Mouse (Mus musculus): Measurements from ENCODE around the gene Gja4.

GRCm38 (mm10) chr4:127319613-127320012, 5.8 kb upstream of the Gja4 start:
- TF ChIP-seq CTCF (IDR thresholded peaks at IDR 0.05; ENCODE audit: control insufficient read depth, insufficient read depth, insufficient replicate concordance, low read depth, low read length) (peak; percentile 80; the same call in 1 of the 2 replicates), POLR2A (IDR thresholded peaks at IDR 0.05; ENCODE audit: control insufficient read depth, low read depth, low read length) (no peak)

Measured in testis, adult 2 months (tissue).